Mouse (Mus musculus) granulocyte monocyte progenitor cell, adult 5-6 weeks (primary cell): ENCODE measurements around the gene Olfr1346. TPM values are rescaled to one million over a fixed set of nuclear protein-coding genes. Genes with fewer than 3 reads are reported as not detected.
"Not testable (repeated sequence)": the region's sequence is repeated elsewhere in the genome, so short reads cannot be mapped to it uniquely, and the experiment has no call there.

Experiments
- ATAC-seq: replicated peaks from 2 replicates; pipeline ENCODE4 v1.8.0; 2016; ENCODE audit warnings: mild to moderate bottlenecking, moderate TSS enrichment, inconsistent platforms; ENCODE audit not compliant: poor library complexity, severe bottlenecking
- total RNA-seq, 2 experiments: library from RNA; stranded (forward) in 1 of 2; stranded (reverse) in 1 of 2; fragments of 200-712, 200-1000 nt in 1 of 2; fragments of >200 nt in 1 of 2; fragmentation: Nextera tagmentation in 1 of 2; gene quantifications; 2 replicates each; pipeline ENCODE4 v1.2.3; 2014 to 2017

Gene Olfr1346
- total RNA-seq (2014; fragmentation: Nextera tagmentation) = not detected in 2 replicates
- total RNA-seq (2017) = not detected in 2 replicates

DNA sequence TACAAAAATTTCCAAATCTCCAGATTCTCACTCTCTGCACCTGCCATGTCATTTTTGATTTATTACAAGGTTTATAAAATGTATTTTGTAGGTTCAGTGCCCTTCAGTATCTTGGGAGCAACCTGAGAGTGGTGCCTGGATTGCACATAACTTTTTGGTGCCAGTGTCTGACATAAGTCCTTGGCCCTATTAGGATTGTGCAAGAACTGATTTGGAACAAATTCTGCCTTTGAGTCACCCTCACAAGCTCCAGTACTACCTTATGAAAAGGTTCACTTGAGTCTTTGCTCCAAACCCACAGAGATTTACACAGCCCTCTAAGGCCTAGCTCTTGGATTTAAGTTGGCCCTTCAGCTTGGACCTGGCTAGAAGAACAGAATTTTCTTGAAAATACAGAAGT lies at the start of gene Olfr1346:
Gene Olfr1346, plus strand, starts transcription at position 151 of the 400 bp plus-strand sequence.
- ATAC-seq = no peak

DNA sequence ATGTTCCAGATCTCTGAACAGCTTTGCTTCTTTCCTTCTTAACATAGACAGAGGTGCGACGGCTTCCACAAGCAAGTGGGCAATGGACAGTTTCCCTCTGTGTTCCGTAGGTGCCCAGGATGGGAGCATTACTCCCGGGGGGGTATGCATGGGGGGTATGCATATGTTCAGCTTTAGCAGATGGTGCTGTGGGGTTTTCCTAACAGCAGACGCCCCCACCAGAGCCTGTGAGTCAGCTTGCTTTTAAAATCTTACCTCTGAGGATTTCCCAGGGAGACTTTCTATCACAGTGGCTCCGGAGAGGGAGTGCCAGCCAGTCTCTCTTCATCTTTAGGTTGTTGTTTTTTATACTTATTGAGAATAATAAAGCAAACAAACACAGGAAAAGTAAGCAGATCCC lies 47.0 kb upstream of the Olfr1346 start:
- ATAC-seq = no peak

DNA sequence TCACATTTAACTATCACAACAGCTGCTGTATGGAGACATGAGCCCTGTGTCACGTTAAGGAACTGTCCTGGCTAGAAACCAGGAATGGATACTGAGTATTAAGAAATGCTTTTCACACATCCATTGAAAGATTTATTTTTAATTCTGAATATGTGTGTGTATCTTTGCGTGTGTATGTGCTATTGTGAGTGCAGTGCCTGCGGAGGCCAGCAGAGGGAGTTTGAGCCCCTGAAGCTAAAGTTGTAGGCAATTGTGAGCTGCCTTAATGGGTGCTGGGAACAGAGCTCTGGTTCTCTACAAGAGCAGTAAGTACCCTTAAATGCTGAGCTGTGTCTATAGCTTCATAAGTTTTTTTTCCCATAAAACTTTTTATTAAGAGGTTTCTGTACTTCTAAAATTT lies 37.5 kb upstream of the Olfr1346 start:
- ATAC-seq = no peak

DNA sequence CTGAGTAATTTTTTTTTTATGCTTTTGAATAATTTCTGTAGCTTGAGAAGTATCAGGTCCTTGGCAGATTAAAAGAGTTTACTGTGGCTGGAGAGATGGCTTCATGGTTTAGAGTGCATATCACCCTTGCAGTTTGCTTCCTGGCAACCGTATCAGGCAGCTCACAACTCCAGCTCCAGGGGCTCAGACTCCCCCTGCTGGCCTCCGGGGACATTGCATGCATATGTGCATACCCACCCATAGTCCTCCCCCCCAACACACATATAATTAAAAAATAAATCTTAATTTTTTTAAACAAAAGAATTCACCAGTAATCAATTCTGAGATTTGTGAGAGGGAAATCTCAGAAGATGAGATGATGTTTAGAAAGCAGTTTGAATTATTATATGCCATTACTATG lies 36.6 kb upstream of the Olfr1346 start:
- ATAC-seq = peak; percentile 86

DNA sequence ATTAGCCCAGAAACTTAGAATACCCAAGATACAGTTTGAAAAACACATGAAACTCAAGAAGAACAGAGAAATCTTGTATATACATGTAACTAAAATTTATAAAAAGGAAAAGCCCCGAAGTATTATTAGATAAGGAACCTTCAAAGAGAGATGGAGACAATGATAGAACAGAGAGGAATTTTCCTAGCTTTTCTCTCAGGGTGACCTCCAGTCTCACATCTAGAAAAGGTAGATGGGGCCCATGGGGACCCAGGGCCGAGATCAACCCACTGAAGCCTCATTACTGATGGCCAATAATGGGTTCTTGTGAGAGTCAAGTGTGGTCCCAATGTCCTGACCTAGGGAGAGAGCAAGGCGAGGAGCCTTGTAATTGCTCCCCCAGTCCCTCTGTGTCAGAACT lies 28.5 kb upstream of the Olfr1346 start, which contains the start of gene Olfr1344:
Gene Olfr1344, plus strand, starts transcription at position 301 of the 400 bp plus-strand sequence.
- no peak for ATAC-seq

DNA sequence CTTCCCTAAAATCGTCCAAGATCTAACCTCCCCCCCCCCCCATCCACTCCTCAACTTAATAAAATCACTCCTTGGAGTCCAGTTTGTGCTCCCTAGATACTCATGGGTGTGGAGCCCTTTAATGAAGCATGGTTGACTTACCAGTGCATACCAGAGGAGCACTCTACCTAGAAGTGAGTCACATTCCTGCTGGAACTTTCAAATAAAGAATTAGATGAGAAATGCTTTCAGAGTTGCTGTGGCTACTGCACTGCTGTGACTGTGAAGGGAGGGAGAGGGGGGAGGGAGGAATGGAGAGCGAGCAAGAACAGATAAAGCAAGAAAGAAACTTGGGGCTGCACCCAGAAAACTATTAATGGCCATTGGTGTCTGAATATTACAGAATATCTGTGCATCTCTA lies 25.7 kb upstream of the Olfr1346 start:
- ATAC-seq = no peak

DNA sequence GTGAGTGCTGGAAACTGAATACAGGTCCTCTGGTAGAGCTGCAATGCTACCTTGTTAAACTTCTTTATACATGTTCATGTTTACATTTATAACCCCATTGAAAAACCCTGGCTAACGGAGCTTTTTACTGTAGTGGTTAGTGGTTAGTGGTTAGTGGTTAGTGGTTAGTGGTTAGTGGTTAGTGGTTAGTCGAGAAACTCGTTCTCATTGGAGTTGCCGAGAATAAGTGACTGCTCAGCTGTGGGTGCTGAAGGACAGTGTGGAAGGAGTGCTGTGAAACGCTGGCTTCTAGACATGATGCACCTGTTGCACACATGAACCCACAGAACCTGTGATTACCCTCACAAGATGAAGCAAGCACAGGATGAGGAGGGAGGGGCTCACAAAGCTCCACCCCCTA lies 19.1 kb upstream of the Olfr1346 start:
- no peak for ATAC-seq

DNA sequence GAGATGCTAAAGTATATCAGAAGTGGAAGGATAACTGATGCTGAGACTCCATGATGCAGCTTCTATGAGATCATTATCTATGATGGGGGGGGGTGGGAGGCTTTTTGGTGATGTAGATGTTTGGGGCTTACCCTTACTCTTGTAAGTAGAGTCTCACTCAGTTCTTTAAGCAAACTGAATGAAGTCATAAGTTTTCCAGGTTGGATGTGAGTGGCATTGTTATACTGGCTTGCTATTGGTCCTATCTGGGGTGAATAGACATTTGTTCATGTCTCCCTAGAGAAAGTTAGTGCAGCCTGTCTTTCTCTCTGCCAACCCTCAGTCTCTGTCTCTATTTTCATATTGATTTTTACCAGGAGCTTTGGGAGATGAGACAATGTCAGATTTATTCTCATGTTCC lies 11.0 kb upstream of the Olfr1346 start, which contains the start of gene Olfr1336:
Gene Olfr1336, plus strand, starts transcription at position 301 of the 400 bp plus-strand sequence.
- no peak for ATAC-seq

DNA sequence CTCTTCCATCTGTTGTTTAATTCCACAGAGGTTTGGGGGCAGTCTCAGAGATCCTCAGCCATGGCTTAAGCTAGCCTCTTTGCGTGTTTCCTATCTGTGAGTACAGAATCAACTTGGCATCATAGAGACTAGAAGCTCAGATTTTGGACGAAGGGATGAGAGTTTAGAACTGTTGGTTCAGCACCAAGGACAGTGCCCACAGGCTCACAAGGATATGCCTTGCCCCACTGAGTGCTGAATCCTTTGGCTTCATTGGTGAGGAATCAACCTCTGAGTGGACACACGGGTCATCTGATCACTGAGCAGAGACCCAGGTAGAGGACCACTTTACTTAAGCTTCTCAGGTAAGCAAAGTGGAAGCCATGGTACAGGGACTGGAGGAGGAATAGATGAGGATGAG lies 10.5 kb upstream of the Olfr1346 start:
- no peak for ATAC-seq

DNA sequence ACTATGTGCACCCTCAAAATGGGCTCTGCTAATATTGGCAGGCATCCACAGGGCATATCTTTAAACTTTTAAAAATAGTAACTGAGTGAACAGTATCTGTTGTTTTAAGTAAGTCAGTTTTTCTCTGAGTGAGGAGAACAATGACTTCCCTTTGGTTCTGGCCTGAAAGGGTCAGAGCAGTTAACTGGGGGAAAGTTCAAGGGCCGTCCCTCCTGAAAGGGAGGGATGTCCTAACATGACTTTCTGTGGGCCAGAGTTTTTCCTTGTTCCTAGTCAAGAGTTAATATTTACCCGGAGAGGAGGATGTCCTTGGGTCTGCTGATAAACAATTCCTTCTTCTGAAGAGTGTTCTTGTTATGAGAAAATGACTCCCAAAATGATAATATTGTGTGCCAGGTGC lies 10.7 kb downstream of the Olfr1346 start:
- not testable (repeated sequence) for ATAC-seq

DNA sequence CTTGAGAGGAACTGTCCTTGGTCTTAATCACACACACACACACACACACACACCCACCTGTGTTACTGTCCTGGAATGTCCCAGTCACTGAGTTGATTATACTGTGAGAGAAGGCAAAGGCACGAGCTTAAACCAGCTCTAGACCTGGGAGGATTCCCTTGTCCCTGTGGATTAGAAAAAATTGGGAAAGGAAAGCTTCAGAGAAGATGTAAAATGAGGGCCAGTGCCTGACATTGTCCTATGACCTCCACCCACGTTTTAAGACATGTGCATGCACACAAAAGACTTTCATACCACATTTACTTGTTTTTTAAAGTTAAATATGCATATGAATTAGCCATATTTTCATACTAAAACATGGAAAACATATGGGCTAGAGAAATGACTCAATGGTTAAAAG lies 19.9 kb downstream of the Olfr1346 start, which contains the start of gene Olfr5:
Gene Olfr5, minus strand, starts transcription at position 101 of the 400 bp plus-strand sequence.
- no peak for ATAC-seq

DNA sequence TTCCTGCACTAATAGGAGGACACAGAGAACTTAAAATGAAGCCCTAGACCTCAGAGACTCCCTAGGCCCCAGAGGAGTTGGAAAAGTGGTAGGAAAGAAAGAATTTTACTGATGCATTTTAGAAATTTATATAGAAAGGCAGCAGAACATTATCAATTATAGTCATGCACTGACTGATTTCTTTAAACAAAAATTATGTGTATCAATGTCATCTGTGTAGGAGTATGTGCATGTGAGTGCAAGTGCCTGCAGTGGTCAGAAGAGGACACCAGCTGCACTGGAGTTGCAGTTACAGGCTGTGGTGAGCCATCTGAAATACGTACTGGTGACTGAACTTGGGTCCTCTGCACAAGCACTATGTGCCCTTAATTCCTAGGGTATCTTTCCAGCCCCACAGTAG lies 32.8 kb downstream of the Olfr1346 start, which contains the start of gene Olfr1347:
Gene Olfr1347, minus strand, starts transcription at position 101 of the 400 bp plus-strand sequence.
- no peak for ATAC-seq

DNA sequence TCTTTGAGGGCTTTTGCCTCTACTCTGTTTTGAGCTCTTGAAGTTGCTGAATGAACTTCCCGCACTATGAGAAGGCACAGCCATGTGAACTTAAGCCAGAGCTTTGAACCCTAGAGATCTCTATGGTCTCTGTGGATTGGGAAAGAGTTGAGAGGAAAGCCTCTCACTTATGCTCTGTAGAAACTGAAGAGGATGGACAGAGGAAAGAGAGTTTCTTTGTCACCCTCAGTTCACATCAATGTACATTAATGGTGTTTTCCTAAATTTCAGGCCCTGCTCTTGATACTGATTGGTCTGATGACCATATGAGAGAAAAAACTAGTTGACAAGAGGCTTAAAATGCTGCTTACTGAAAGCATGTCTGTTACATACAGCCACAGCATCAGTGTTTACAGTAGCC lies 41.7 kb downstream of the Olfr1346 start, which contains the start of gene Olfr1348:
Gene Olfr1348, minus strand, starts transcription at position 101 of the 400 bp plus-strand sequence.
- ATAC-seq = no peak

DNA sequence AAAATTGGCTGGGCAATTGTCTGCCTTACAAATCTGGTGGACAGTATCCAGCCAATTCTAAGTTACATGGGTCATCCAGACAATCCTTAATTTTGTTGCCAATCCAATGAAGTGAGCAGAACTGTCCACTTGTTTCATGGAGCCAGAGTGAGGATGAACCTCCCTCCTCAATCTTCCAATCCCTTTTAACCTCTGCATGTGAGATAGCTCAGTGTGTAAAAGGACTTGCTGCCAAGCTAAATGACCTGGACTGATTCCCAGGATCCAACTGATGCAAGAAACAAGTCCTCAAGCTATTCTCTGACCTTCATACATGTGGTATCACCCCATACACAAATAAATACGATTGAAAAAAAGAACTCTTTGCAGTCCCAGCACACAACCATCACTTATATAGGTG lies 54.8 kb downstream of the Olfr1346 start:
- ATAC-seq = no peak

DNA sequence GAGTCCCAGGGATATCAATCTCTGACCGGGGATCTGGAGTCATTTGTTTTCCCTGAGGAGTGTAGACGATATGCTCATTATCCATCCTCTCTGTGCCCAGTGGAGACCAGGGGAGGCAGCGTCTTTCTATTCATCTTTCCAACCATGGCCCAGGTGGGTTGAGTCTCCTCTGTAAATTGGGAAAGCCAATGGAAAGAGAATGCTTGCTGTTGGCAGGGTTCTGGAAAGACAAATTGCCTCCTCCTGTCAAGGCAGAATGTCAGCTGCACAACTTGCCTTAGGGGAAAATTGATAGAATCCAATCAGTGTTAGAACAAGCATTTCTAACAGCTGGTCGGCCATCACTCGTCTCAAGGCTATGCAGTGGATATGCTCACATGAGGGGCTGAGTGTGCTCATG lies 55.9 kb downstream of the Olfr1346 start, which contains the start of gene Olfr1349:
Gene Olfr1349, minus strand, starts transcription at position 101 of the 400 bp plus-strand sequence.
- no peak for ATAC-seq

DNA sequence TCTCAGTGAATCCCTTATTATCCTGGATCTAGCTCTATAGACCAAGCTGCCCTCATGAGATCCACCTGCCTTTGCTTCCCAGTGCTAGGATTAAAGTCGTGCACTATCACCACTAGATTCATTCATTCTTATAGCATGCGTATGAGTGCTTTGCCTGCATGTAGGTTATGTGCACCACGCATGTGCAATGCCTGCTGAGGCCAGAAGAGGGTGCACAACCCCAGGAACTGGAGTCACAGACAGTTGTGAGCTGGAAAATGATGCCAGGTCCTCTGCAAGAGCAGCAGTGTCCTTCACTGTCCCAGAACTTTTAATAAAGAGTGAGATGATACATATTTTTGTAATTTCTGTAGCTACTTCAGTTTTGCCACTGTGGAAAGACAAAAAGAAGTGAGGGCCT lies 58.1 kb downstream of the Olfr1346 start:
- ATAC-seq = no peak

DNA sequence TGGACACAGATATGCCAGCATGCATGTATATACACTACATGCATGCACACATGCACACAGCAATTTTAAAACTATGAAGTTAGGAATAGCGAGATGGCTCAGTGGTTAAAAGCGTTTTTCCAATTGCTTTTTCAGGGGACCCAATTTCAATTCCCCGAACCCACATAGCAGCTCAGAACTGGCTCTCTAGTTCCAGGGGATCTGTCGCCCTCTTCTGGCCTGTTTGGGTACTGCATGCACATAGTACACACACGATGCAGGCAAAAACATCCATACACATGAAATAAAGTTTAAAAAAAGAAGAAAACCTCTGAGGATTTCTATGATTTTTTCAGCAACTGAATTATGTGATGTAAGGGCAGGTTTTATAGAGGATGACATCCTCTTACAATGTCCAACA lies 59.2 kb downstream of the Olfr1346 start:
- ATAC-seq = no peak

Other genes starting within 250 kb of the Olfr1346 start
- gene Zscan5b, start 244.8 kb upstream of the Olfr1346 start, total RNA-seq (2014; fragmentation: Nextera tagmentation) = not detected in 2 replicates
- gene Zscan5b, start 244.8 kb upstream of the Olfr1346 start, total RNA-seq (2017) = not detected in 2 replicates
- not detected in 2 replicates for gene Epp13, start 214.4 kb upstream of the Olfr1346 start, total RNA-seq (2014; fragmentation: Nextera tagmentation)
- not detected in 2 replicates for gene Epp13, start 214.4 kb upstream of the Olfr1346 start, total RNA-seq (2017)
- 3.7 and 3.8 TPM in 2 replicates for gene Zfp667, start 180.5 kb upstream of the Olfr1346 start, total RNA-seq (2014; fragmentation: Nextera tagmentation)
- gene Zfp667, start 180.5 kb upstream of the Olfr1346 start, total RNA-seq (2017) = 1.4 and 2.8 TPM in 2 replicates
- 2.5 and 8.0 TPM in 2 replicates for gene Zfp583, start 135.8 kb upstream of the Olfr1346 start, total RNA-seq (2014; fragmentation: Nextera tagmentation)
- gene Zfp583, start 135.8 kb upstream of the Olfr1346 start, total RNA-seq (2017) = 1.3 and 2.1 TPM in 2 replicates
- gene Gm3854, start 123.3 kb upstream of the Olfr1346 start, total RNA-seq (2014; fragmentation: Nextera tagmentation) = 0.96 and 1.8 TPM in 2 replicates
- gene Gm3854, start 123.3 kb upstream of the Olfr1346 start, total RNA-seq (2017) = 0.31 TPM in 1 of 2 replicates, not detected in the other
- 1.8 and 2.9 TPM in 2 replicates for gene Zfp78, start 103.8 kb upstream of the Olfr1346 start, total RNA-seq (2014; fragmentation: Nextera tagmentation)
- 0.88 and 2.6 TPM in 2 replicates for gene Zfp78, start 103.8 kb upstream of the Olfr1346 start, total RNA-seq (2017)
- gene Zfp28, start 83.8 kb upstream of the Olfr1346 start, total RNA-seq (2014; fragmentation: Nextera tagmentation) = 1.9 and 2.0 TPM in 2 replicates
- 1.0 and 2.0 TPM in 2 replicates for gene Zfp28, start 83.8 kb upstream of the Olfr1346 start, total RNA-seq (2017)
- not detected in 2 replicates for gene Smim17, start 68.4 kb upstream of the Olfr1346 start, total RNA-seq (2014; fragmentation: Nextera tagmentation)
- gene Smim17, start 68.4 kb upstream of the Olfr1346 start, total RNA-seq (2017) = not detected in 2 replicates
- not detected in 2 replicates for gene Gm20715, start 56.8 kb upstream of the Olfr1346 start, total RNA-seq (2014; fragmentation: Nextera tagmentation)
- gene Gm20715, start 56.8 kb upstream of the Olfr1346 start, total RNA-seq (2017) = 0.15 TPM in 1 of 2 replicates, not detected in the other
- gene Olfr1344, start 28.4 kb upstream of the Olfr1346 start, total RNA-seq (2014; fragmentation: Nextera tagmentation) = not detected in 2 replicates
- not detected in 2 replicates for gene Olfr1344, start 28.4 kb upstream of the Olfr1346 start, total RNA-seq (2017)
- not detected in 2 replicates for gene Olfr1336, start 10.9 kb upstream of the Olfr1346 start, total RNA-seq (2014; fragmentation: Nextera tagmentation)
- not detected in 2 replicates for gene Olfr1336, start 10.9 kb upstream of the Olfr1346 start, total RNA-seq (2017)
- gene Olfr5, start 19.8 kb downstream of the Olfr1346 start, total RNA-seq (2014; fragmentation: Nextera tagmentation) = not detected in 2 replicates
- 0.04 TPM in 1 of 2 replicates, not detected in the other for gene Olfr5, start 19.8 kb downstream of the Olfr1346 start, total RNA-seq (2017)
- not detected in 2 replicates for gene Olfr1347, start 32.7 kb downstream of the Olfr1346 start, total RNA-seq (2014; fragmentation: Nextera tagmentation)
- not detected in 2 replicates for gene Olfr1347, start 32.7 kb downstream of the Olfr1346 start, total RNA-seq (2017)
- gene Olfr1348, start 41.6 kb downstream of the Olfr1346 start, total RNA-seq (2014; fragmentation: Nextera tagmentation) = not detected in 2 replicates
- not detected in 2 replicates for gene Olfr1348, start 41.6 kb downstream of the Olfr1346 start, total RNA-seq (2017)
- gene Olfr1349, start 55.8 kb downstream of the Olfr1346 start, total RNA-seq (2014; fragmentation: Nextera tagmentation) = not detected in 2 replicates
- gene Olfr1349, start 55.8 kb downstream of the Olfr1346 start, total RNA-seq (2017) = not detected in 2 replicates
- not detected in 2 replicates for gene Olfr1350, start 97.7 kb downstream of the Olfr1346 start, total RNA-seq (2014; fragmentation: Nextera tagmentation)
- not detected in 2 replicates for gene Olfr1350, start 97.7 kb downstream of the Olfr1346 start, total RNA-seq (2017)
- not detected in 2 replicates for gene Zim1, start 229.3 kb downstream of the Olfr1346 start, total RNA-seq (2014; fragmentation: Nextera tagmentation)
- gene Zim1, start 229.3 kb downstream of the Olfr1346 start, total RNA-seq (2017) = not detected in 2 replicates